Mouse (Mus musculus) CH12.LX (cell line): Measurements from ENCODE around the gene Ttc7b.

Experiments
- CTCF ChIP-seq, 2 experiments: IDR thresholded peaks in 1 of 2; conservative IDR thresholded peaks in 1 of 2; 2 replicates each; pipeline ENCODE4 v1.5.1; 2011 to 2012; ENCODE audit warnings: low read depth in 2 of 2, low read length in 2 of 2, improper control_type of control experiment in 1 of 2, inconsistent platforms in 1 of 2, mild to moderate bottlenecking in 1 of 2, moderate library complexity in 1 of 2
- E2F4 ChIP-seq: IDR thresholded peaks from 2 replicates; pipeline ENCODE4 v1.6.1; 2011; ENCODE audit warnings: low read depth, low read length, improper control_type of control experiment; ENCODE audit not compliant: insufficient replicate concordance
- MAX ChIP-seq: IDR thresholded peaks from 2 replicates; pipeline ENCODE4 v1.6.1; 2011; ENCODE audit warnings: low read length, improper control_type of control experiment
- ZMIZ1 ChIP-seq: IDR thresholded peaks from 2 replicates; pipeline ENCODE4 v1.6.1; 2012; ENCODE audit warnings: low read depth, mild to moderate bottlenecking, inconsistent platforms, low read length, improper control_type of control experiment

GRCm38 (mm10) chr12:100331806-100332205, 188.8 kb downstream of the Ttc7b start:
- TF ChIP-seq ZMIZ1 (no peak), CTCF (conservative IDR thresholded peaks at IDR 0.05 in 1 of 2, IDR thresholded peaks at IDR 0.05 in 1 of 2; ENCODE audit: low read depth in 2 of 2, low read length in 2 of 2) (no peak), E2F4 (no peak), MAX (no peak)
